Mouse (Mus musculus) liver, adult 2 months (tissue): ENCODE data around the gene Bmp7. TPM values are rescaled to one million over a fixed set of nuclear protein-coding genes. Genes with fewer than 3 reads are reported as not detected.

Experiments used
- DNase-seq: peaks from one replicate; pipeline ENCODE4 v3.0.0-alpha.2; 2011; ENCODE audit warnings: low read depth, low spot score; ENCODE audit errors: extremely low read depth
- H3K27ac ChIP-seq: fragments of 200-500 bp; replicated peaks from 2 replicates; pipeline ENCODE4 v1.5.1; 2012; ENCODE audit warnings: low read depth, mild to moderate bottlenecking, control low read depth, inconsistent platforms, low read length; ENCODE audit not compliant: insufficient read depth
- H3K27me3 ChIP-seq: fragments of 200-500 bp; 2 replicates; pipeline ENCODE4 v1.6.1; 2012; ENCODE audit warnings: mild to moderate bottlenecking, moderate library complexity, low read length, inconsistent platforms; ENCODE audit not compliant: control insufficient read depth, insufficient read depth
- H3K36me3 ChIP-seq: fragments of 200-500 bp; 2 replicates; pipeline ENCODE4 v1.6.1; 2012; ENCODE audit warnings: low read length, inconsistent platforms; ENCODE audit not compliant: control insufficient read depth, insufficient read depth
- H3K4me1 ChIP-seq: fragments of 200-500 bp; 2 replicates; pipeline ENCODE4 v1.6.1; 2011; ENCODE audit warnings: low read length; ENCODE audit not compliant: control insufficient read depth, insufficient read depth
- H3K4me3 ChIP-seq: fragments of 200-500 bp; 2 replicates; pipeline ENCODE4 v1.5.1; 2011; ENCODE audit warnings: low read depth, mild to moderate bottlenecking, control low read depth, low read length, moderate library complexity; ENCODE audit not compliant: insufficient read depth
- H3K79me2 ChIP-seq: fragments of 200-500 bp; 2 replicates; pipeline ENCODE4 v1.6.1; 2012; ENCODE audit warnings: inconsistent platforms, mild to moderate bottlenecking, low read length, moderate library complexity; ENCODE audit not compliant: control insufficient read depth, insufficient read depth
- H3K9ac ChIP-seq: fragments of 200-500 bp; 2 replicates; pipeline ENCODE4 v1.6.1; 2012; ENCODE audit warnings: low read depth, mild to moderate bottlenecking, control low read depth, inconsistent platforms, low read length
- CTCF ChIP-seq: fragments of 200-500 bp; IDR thresholded peaks from 2 replicates; pipeline ENCODE4 v1.5.1; 2011; ENCODE audit warnings: low read depth, low read length, control low read depth
- POLR2A ChIP-seq: fragments of 200-500 bp; IDR thresholded peaks from 2 replicates; pipeline ENCODE4 v1.6.1; 2011; ENCODE audit warnings: low read length, control low read depth; ENCODE audit not compliant: insufficient read depth; ENCODE audit errors: extremely low read depth
- WGBS: fragments of 180-500 bp; shearing (Covaris S2); methylation state at CpG from one replicate; pipeline ENCODE4 v1.1.7; 2018; 5-methylcytosine and 5-hydroxymethylcytosine counted together
- polyA plus RNA-seq: library from polyadenylated mRNA; depleted of rRNA; stranded (reverse); fragments of >200 nt; gene quantifications from 2 replicates; pipeline ENCODE4 v1.2.3, GENCODE M21; 2012
- total RNA-seq: library from RNA; depleted of rRNA; stranded (reverse); fragments of >200 nt; gene quantifications from 2 replicates; pipeline ENCODE4 v1.2.3, GENCODE M21; 2014

The Bmp7 gene
- total and polyA plus RNA-seq, 2 experiments = 0.55 to 1.7 TPM

GRCm38 (mm10) chr2:172976661-172977238 lies 36.6 kb upstream of the Bmp7 start:
- 55% methylated on average over 7 of the region's 7 CpGs for WGBS

GRCm38 (mm10) chr2:172975159-172975558 lies 35.0 kb upstream of the Bmp7 start:
- no peak overlapping the region for H3K4me3 ChIP-seq
- H3K36me3 ChIP-seq = no peaks in the 10 kb centered on the region
- H3K27me3 ChIP-seq = no peaks in the 10 kb centered on the region
- WGBS = 58% methylated on average over 6 of the region's 6 CpGs
- no peak overlapping the region for H3K27ac ChIP-seq
- H3K79me2 ChIP-seq = no peaks in the 10 kb centered on the region
- no peak overlapping the region for H3K9ac ChIP-seq
- no peak for TF ChIP-seq POLR2A
- no peak for TF ChIP-seq CTCF
- DNase-seq = peak; percentile 42
- H3K4me1 ChIP-seq = peaks cover 9% of the 10 kb centered on the region; the same call in 1 of the 2 replicates

More at GRCm38 (mm10) chr2:172976661-172977238, 36.6 kb upstream of the Bmp7 start:
- peaks cover 9% of the 10 kb centered on the region; the same call in 1 of the 2 replicates for H3K4me1 ChIP-seq
- H3K27ac ChIP-seq = no peak overlapping the region
- H3K9ac ChIP-seq = no peak overlapping the region
- no peak for DNase-seq
- no peak overlapping the region for H3K4me3 ChIP-seq
- no peaks in the 10 kb centered on the region for H3K79me2 ChIP-seq
- H3K36me3 ChIP-seq = no peaks in the 10 kb centered on the region
- no peaks in the 10 kb centered on the region for H3K27me3 ChIP-seq
- TF ChIP-seq CTCF = no peak
- no peak for TF ChIP-seq POLR2A

DNA sequence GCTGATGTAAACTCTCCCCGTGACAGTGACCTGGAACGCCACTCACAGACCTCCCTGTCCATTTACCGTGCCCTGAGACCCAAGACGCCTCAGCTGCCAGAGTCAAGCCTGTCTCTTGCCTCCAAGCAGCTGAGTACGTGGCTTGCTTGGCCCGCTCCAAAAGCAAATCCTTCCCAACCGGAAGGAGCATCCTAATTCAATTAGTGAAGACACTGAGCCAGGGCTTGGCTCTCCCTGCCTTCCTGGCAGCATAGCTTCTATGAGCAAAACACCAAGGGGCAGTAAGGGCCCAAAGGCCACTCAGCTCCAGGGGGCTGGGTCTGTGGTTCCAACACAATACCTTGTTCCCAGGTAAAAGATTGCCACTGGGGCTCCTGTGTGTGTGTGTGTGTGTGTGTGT lies 34.6 kb upstream of the Bmp7 start:
- WGBS = 73% methylated on average over 7 of the region's 7 CpGs
- no peaks in the 10 kb centered on the region for H3K36me3 ChIP-seq
- H3K9ac ChIP-seq = no peak overlapping the region
- TF ChIP-seq CTCF (no peak), POLR2A (no peak)
- H3K27me3 ChIP-seq = no peaks in the 10 kb centered on the region
- no peak for DNase-seq
- H3K79me2 ChIP-seq = no peaks in the 10 kb centered on the region
- H3K4me1 ChIP-seq = peaks cover 9% of the 10 kb centered on the region; the same call in 1 of the 2 replicates
- no peak overlapping the region for H3K27ac ChIP-seq
- H3K4me3 ChIP-seq = no peak overlapping the region

DNA sequence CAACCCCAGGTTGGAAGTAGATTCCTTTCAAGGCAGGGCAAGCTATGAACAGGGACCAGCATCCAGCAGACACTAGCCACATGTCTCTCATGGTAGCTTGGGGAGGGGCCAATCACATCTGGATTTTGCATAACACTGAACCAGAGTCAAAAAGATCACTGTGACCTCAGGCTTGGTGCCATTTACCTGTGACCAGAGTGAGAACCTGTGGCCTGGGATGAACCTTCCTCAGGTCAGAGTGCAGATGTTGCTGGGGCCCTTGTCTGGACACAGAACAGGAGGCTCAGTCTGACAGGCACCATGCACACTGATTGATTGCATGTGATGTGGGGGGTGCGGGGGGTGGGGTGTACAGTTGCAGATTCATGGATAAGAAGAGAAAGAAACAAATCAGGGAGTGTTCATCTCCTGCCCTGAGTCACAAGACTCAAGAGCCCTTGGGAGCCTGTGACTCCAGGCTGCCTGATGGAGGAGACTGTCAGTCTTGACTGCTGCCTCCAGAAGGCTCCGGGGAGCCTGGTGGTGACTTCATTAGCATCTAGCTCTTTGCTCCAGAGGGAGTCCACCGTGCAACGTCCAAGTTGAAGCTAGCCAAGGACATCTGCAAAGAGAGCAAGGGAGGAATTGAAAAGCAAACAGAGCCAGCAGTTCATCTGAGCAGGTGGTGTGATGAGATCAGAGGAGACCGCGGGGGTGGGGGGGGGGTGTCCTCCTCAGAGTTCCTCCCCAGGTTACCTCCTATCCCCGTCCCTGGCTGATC lies 33.9 kb upstream of the Bmp7 start:
- no peak overlapping the region for H3K9ac ChIP-seq
- H3K4me3 ChIP-seq = no peak overlapping the region
- no peaks in the 10 kb centered on the region for H3K79me2 ChIP-seq
- H3K27ac ChIP-seq = 0 out of 2 replicates have a peak overlapping the region, but pooled peaks have one; percentile 28
- no peak for TF ChIP-seq POLR2A
- no peak for TF ChIP-seq CTCF
- peak; percentile 87 for DNase-seq
- H3K36me3 ChIP-seq = no peaks in the 10 kb centered on the region
- H3K27me3 ChIP-seq = no peaks in the 10 kb centered on the region
- H3K4me1 ChIP-seq = peaks cover 9% of the 10 kb centered on the region; the same call in 1 of the 2 replicates
- WGBS = 6% methylated on average over 7 of the region's 7 CpGs

- H3K27me3 ChIP-seq = no peaks in the 10 kb centered on the region
- H3K4me1 ChIP-seq = peaks cover 9% of the 10 kb centered on the region; the same call in 1 of the 2 replicates
- H3K79me2 ChIP-seq = no peaks in the 10 kb centered on the region
- no peak overlapping the region for H3K9ac ChIP-seq
- no peak for TF ChIP-seq CTCF
- no peak for TF ChIP-seq POLR2A
- H3K36me3 ChIP-seq = no peaks in the 10 kb centered on the region
- no peak overlapping the region for H3K27ac ChIP-seq
- H3K4me3 ChIP-seq = no peak overlapping the region
- WGBS = 97% methylated on average over 2 of the region's 2 CpGs
- no peak for DNase-seq
These were observed 31.7 kb upstream of the Bmp7 start for GRCm38 (mm10) chr2:172971865-172972264.

GRCm38 (mm10) chr2:172966480-172966879 lies 26.4 kb upstream of the Bmp7 start:
- Histone ChIP-seq H3K9ac (no peak overlapping the region), H3K4me3 (no peak overlapping the region), H3K27me3 (no peaks in the 10 kb centered on the region), H3K36me3 (no peaks in the 10 kb centered on the region), H3K79me2 (no peaks in the 10 kb centered on the region), H3K4me1 (no peaks in the 10 kb centered on the region), H3K27ac (no peak overlapping the region)
- no peak for DNase-seq
- no peak for TF ChIP-seq CTCF
- TF ChIP-seq POLR2A = no peak
- WGBS = 78% methylated on average over 5 of the region's 5 CpGs
